ENCODE assay signal across 8 mouse cellular contexts in genomic region chr13:46930659-46931046, GRCm38 (mm10). TPM values are rescaled to one million over a fixed set of nuclear protein-coding genes. Genes with fewer than 3 reads are reported as not detected.
DNase-seq lines count a peak whose midpoint lies in the region; ATAC-seq and TF ChIP-seq lines count a peak whose summit lies in the region.

No protein-coding gene starts in this region.

- H3K4me2 ChIP-seq in forebrain, embryonic 14.5 days (ENCODE audit: low read length): peak overlapping the region; percentile 92
- peak overlapping the region; percentile 79 for H3K4me2 ChIP-seq in midbrain, embryonic 13.5 days (replicated peaks)

- H3K9me3 ChIP-seq in forebrain, embryonic 14.5 days (replicated peaks; ENCODE audit: control insufficient read depth, low read length): no peaks in the 10 kb centered on the region
- H3K9me3 ChIP-seq in limb, embryonic 10.5 days (replicated peaks): no peaks in the 10 kb centered on the region
- no peaks in the 10 kb centered on the region for H3K9me3 ChIP-seq in midbrain, embryonic 13.5 days

- peaks cover 4% of the 10 kb centered on the region; the same call in 1 of the 2 replicates for H3K4me1 ChIP-seq in kidney, adult 2 months (ENCODE audit: control insufficient read depth, insufficient read depth, low read length)
- peaks cover 9% of the 10 kb centered on the region for H3K4me1 ChIP-seq in forebrain, embryonic 14.5 days (ENCODE audit: control insufficient read depth, insufficient read depth, low read length)
- H3K4me1 ChIP-seq in limb, embryonic 10.5 days: peaks cover 31% of the 10 kb centered on the region
- H3K4me1 ChIP-seq in midbrain, embryonic 13.5 days (replicated peaks): peaks cover 31% of the 10 kb centered on the region

- H3K27ac ChIP-seq in kidney, adult 2 months (ENCODE audit: insufficient read depth, low read depth, low read length): no peak overlapping the region
- 0 out of 2 replicates have a peak overlapping the region, but pooled peaks have one; percentile 95 for H3K27ac ChIP-seq in forebrain, embryonic 14.5 days (ENCODE audit: low read depth, low read length)
- H3K27ac ChIP-seq in limb, embryonic 10.5 days: peak overlapping the region; percentile 96
- peak overlapping the region; percentile 97 for H3K27ac ChIP-seq in midbrain, embryonic 13.5 days

- 2% methylated on average over 15 of the region's 15 CpGs for WGBS in kidney, adult 2 months
- under 1% methylated on average over 15 of the region's 15 CpGs for WGBS in forebrain, embryonic 14.5 days
- 2% methylated on average over 15 of the region's 15 CpGs for WGBS in limb, embryonic 10.5 days
- 3% methylated on average over 15 of the region's 15 CpGs for WGBS in midbrain, embryonic 13.5 days

- no peak for TF ChIP-seq CTCF in kidney, adult 2 months (conservative IDR thresholded peaks at IDR 0.05; ENCODE audit: insufficient read depth, insufficient read length, low read depth, low read length)

- no peak for TF ChIP-seq POLR2A in kidney, adult 2 months (IDR thresholded peaks at IDR 0.05; ENCODE audit: low read depth, low read length)

- peak; percentile 8 for ATAC-seq in forebrain, embryonic 14.5 days
- peak; percentile 38 for ATAC-seq in midbrain, embryonic 13.5 days

- peak overlapping the region; percentile 71 for H3K4me3 ChIP-seq in kidney, adult 2 months (ENCODE audit: insufficient read depth, low read depth, low read length)
- peak overlapping the region; percentile 79 for H3K4me3 ChIP-seq in forebrain, embryonic 14.5 days (ENCODE audit: low read depth, low read length)
- peak overlapping the region; percentile 88 for H3K4me3 ChIP-seq in limb, embryonic 10.5 days
- peak overlapping the region; percentile 65 for H3K4me3 ChIP-seq in midbrain, embryonic 13.5 days (replicated peaks)

- H3K36me3 ChIP-seq in kidney, adult 2 months (ENCODE audit: control insufficient read depth, insufficient read depth, low read length): no peaks in the 10 kb centered on the region
- H3K36me3 ChIP-seq in forebrain, embryonic 14.5 days (ENCODE audit: control insufficient read depth, insufficient read depth, low read length): no peaks in the 10 kb centered on the region
- peaks cover 18% of the 10 kb centered on the region for H3K36me3 ChIP-seq in limb, embryonic 10.5 days
- H3K36me3 ChIP-seq in midbrain, embryonic 13.5 days: peaks cover 12% of the 10 kb centered on the region; the same call in 1 of the 2 replicates

- DNase-seq in kidney, adult 2 months: no peak
- no peak for DNase-seq in kidney, adult 11 months
- peak; percentile 61 for DNase-seq in T-cell, adult 2 months (ENCODE audit: low spot score)
- DNase-seq in forebrain, embryonic 14.5 days (ENCODE audit: low spot score): no peak
- DNase-seq in limb, embryonic 10.5 days (ENCODE audit: low spot score): no peak
- peak; percentile 8 to 29 for DNase-seq in thymus, adult 18-20 months
- DNase-seq in ovary, postnatal 10 days (ENCODE audit: low spot score): no peak

- no peaks in the 10 kb centered on the region for H3K27me3 ChIP-seq in kidney, adult 2 months (replicated peaks; ENCODE audit: control insufficient read depth, insufficient read depth, low read length)
- 0 out of 2 replicates have a peak, but pooled peaks cover 4% of the 10 kb centered on the region for H3K27me3 ChIP-seq in forebrain, embryonic 14.5 days (replicated peaks; ENCODE audit: control insufficient read depth, insufficient read depth, low read length)
- H3K27me3 ChIP-seq in limb, embryonic 10.5 days (ENCODE audit: low read depth, poor library complexity, severe bottlenecking): peaks cover 24% of the 10 kb centered on the region
- 0 out of 2 replicates have a peak, but pooled peaks cover 3% of the 10 kb centered on the region for H3K27me3 ChIP-seq in midbrain, embryonic 13.5 days

- H3K9ac ChIP-seq in forebrain, embryonic 14.5 days (ENCODE audit: low read length): peak overlapping the region; percentile 89
- peak overlapping the region; percentile 87; the same call in 1 of the 2 replicates for H3K9ac ChIP-seq in midbrain, embryonic 13.5 days (replicated peaks)

RNA-seq across cellular contexts. Expression of gene Kif13a, which starts 1.0 kb away (rescaled TPM):
- polyA plus RNA-seq in kidney, adult 2 months (2012; rRNA removed): 16.4 and 17.4 TPM in 2 replicates
- polyA plus RNA-seq in forebrain, embryonic 14.5 days (2014; fragmentation: Nextera tagmentation; extraction: Ambion mirVana): 7.1 and 7.5 TPM in 2 replicates
- polyA plus RNA-seq in limb, embryonic 10.5 days (2016; fragmentation: Nextera tagmentation; extraction: Ambion mirVana): 13.5 and 13.6 TPM in 2 replicates
- polyA plus RNA-seq in midbrain, embryonic 13.5 days (2015; fragmentation: Nextera tagmentation; extraction: Ambion mirVana): 9.6 and 10.1 TPM in 2 replicates

Comparison
In these comparisons a context has a peak if more than half of its experiments do, and no peak if none do; other contexts are left out.
1. DNase-seq: peak in T-cell, adult 2 months (single experiment) and thymus, adult 18-20 months (2 of 2); none in kidney, adult 2 months (single experiment), kidney, adult 11 months (single experiment), forebrain, embryonic 14.5 days (single experiment), limb, embryonic 10.5 days (single experiment) and ovary, postnatal 10 days (single experiment).
2. Peak in every context shown above with its lines, with median percentiles within 50 percentile points of each other: H3K4me3 ChIP-seq.